Mouse (Mus musculus) megakaryocyte progenitor cell, adult 5-6 weeks (primary cell): ENCODE measurements at regions not wholly inside any gene's neighbourhood (a gene's known extent, or its start where the extent isn't known, plus 50 kb on each side); places are given as distances from the start of the nearest gene placed in this dataset.

Experiments
- ATAC-seq: replicated peaks from 2 replicates; pipeline ENCODE4 v1.8.0; 2016; ENCODE audit warnings: mild to moderate bottlenecking, moderate TSS enrichment, inconsistent platforms; ENCODE audit not compliant: poor library complexity

- ATAC-seq, result no peak
Observed at GRCm38 (mm10) chr1:130309746-130310145, 113.1 kb downstream of the Cd55b start.

- ATAC-seq, result no peak
Observed at GRCm38 (mm10) chr1:130301828-130302386, 120.9 kb downstream of the Cd55b start.

- peak; percentile 85 for ATAC-seq
Observed at GRCm38 (mm10) chr1:130300065-130300815, 122.6 kb downstream of the Cd55b start.

- peak; percentile 0; the same call in 1 of the 2 replicates for ATAC-seq
Observed at GRCm38 (mm10) chr1:130299641-130300040, 123.2 kb downstream of the Cd55b start.

- ATAC-seq, result peak; percentile 62
Observed at GRCm38 (mm10) chr1:130299069-130299468, 123.7 kb downstream of the Cd55b start.

- no peak; the same call in 1 of the 2 replicates for ATAC-seq
Observed at GRCm38 (mm10) chr1:130298636-130299035, 124.2 kb downstream of the Cd55b start.

GRCm38 (mm10) chr1:130297471-130297870, 125.3 kb downstream of the Cd55b start:
- no peak for ATAC-seq

GRCm38 (mm10) chr1:130285882-130286281, 136.9 kb downstream of the Cd55b start:
- ATAC-seq, result no peak

- peak; percentile 67 for ATAC-seq
Observed at GRCm38 (mm10) chr1:130282153-130282552, 140.7 kb downstream of the Cd55b start.

- ATAC-seq, result 0 out of 2 replicates have a peak, but pooled peaks have one; percentile 18
Observed at GRCm38 (mm10) chr1:130279180-130279579, 143.6 kb downstream of the Cd55b start.

GRCm38 (mm10) chr1:130278000-130278536, 144.7 kb downstream of the Cd55b start:
- ATAC-seq, result no peak

- ATAC-seq, result peak; percentile 68
Observed at GRCm38 (mm10) chr1:130276885-130277284, 145.9 kb downstream of the Cd55b start.

GRCm38 (mm10) chr1:130276005-130276404, 146.8 kb downstream of the Cd55b start:
- peak; percentile 45 for ATAC-seq

- peak; percentile 44 for ATAC-seq
Observed at GRCm38 (mm10) chr1:130274470-130274869, 148.3 kb downstream of the Cd55b start.

- ATAC-seq, result no peak
Observed at GRCm38 (mm10) chr1:130270457-130270856, 152.4 kb downstream of the Cd55b start.
